Mouse (Mus musculus) liver, adult 2 months (tissue): Measurements from ENCODE around the gene Ankrd13c.

ENCODE experiments used
- CTCF ChIP-seq: fragments of 200-500 bp; IDR thresholded peaks from 2 replicates; pipeline ENCODE4 v1.5.1; 2011; ENCODE audit warnings: low read depth, low read length, control low read depth
- POLR2A ChIP-seq: fragments of 200-500 bp; IDR thresholded peaks from 2 replicates; pipeline ENCODE4 v1.6.1; 2011; ENCODE audit warnings: low read length, control low read depth; ENCODE audit not compliant: insufficient read depth; ENCODE audit errors: extremely low read depth

DNA sequence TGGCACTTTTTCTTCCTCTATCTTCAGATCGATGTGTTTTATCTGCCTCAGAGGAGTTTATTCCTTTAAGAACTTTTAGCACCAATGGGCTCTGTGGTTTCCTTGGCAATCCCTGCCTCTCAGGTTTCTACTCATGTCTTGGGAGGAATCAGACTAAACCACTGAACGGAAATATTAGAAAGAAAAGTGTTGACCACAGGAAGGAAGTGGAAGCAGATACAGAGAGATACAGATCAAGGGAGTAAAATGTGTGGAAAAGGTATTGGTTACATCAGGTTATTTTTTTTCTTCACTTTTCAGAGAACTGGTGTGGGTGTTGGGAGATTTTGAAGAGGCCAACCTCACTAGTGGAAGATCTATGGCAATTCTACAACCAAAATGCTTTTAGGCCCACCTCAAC lies 8.5 kb upstream of the Ankrd13c start:
- TF ChIP-seq POLR2A (no peak), CTCF (no peak)
